ENCODE assay signal across 10 mouse cellular contexts in the genomic region with DNA sequence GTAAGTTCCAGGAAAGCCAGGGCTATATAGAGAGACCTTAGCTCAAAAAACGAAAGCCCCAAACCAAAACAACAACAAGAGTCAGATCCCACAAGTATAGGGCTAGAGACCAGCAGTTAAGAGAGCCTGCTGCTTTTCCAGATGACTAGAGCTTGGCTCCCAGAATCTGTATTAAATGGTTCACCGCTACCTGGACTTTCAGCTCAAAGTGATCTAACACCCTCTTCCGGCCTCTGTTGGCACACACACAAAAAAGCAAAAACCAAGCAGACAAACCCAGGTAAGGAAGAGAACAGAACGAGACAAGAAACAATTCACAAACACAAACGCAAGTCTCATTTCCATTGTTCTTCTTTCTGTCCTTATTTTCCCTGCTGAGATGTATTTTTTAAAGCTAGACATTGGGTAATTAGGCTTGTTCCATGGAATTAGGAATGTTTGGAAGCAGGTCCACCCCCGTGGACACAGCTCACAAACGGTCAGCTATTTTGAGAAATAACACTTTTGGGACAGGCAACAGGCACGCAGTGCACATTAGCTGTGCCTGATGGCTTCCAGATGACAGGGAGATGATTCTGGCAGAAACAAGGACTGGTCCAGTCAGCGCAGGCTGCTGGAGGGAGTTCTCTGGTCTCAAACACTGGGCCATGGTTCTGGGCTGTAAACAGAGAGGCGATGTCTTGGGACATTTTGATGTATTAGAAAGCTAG. TPM values are rescaled to one million over a fixed set of nuclear protein-coding genes. Genes with fewer than 3 reads are reported as not detected.
DNase-seq lines count a peak whose midpoint lies in the region; ATAC-seq and TF ChIP-seq lines count a peak whose summit lies in the region.
"Had no signal": no experiment of that assay in that cellular context is flagged by ENCODE, and none has a peak within 500 bp of the region (broad histone marks: within the 10 kb centered on the region; RNA-seq: fewer than 3 reads in every experiment).

No protein-coding gene starts in this region.

- peak; percentile 73; the same call in 1 of the 2 replicates for TF ChIP-seq EP300 in heart, adult 2 months (IDR thresholded peaks at IDR 0.05; ENCODE audit: insufficient read depth, low read depth, low read length)

- intact Hi-C loops in heart, adult 2 months (cut with DNase I): loop anchor here (10.0 kb wide), 1 partner anchor 452 kb away; the partner anchor contains the start of gene Mas1
- intact Hi-C loops in left cerebral cortex, postnatal 14 days (cut with DNase I): loop anchor here (5.0 to 10.0 kb wide), 3 partner anchors 120 to 582 kb away; partner anchors contain the start of genes Mas1 and Wtap

- H3K4me2 ChIP-seq in kidney, embryonic 14.5 days (replicated peaks; ENCODE audit: low read depth, low read length): no peak overlapping the region
- no peak overlapping the region for H3K4me2 ChIP-seq in lung, embryonic 16.5 days (ENCODE audit: low read depth, low read length)
- no peak overlapping the region for H3K4me2 ChIP-seq in midbrain, postnatal 0 days (ENCODE audit: low read depth, low read length, poor library complexity, severe bottlenecking)
- H3K4me2 ChIP-seq: liver, embryonic 11.5 days had no signal

- peak overlapping the region; percentile 15; the same call in 1 of the 2 replicates for H3K27ac ChIP-seq in heart, adult 2 months
- H3K27ac ChIP-seq in kidney, embryonic 14.5 days (ENCODE audit: low read depth, low read length): no peak overlapping the region
- H3K27ac ChIP-seq in lung, embryonic 16.5 days (ENCODE audit: low read length): peak overlapping the region; percentile 90
- no peak overlapping the region for H3K27ac ChIP-seq in midbrain, postnatal 0 days (ENCODE audit: low read depth, low read length)

- 43% methylated on average over 10 of the region's 10 CpGs for WGBS in heart, adult 2 months
- WGBS in kidney, embryonic 14.5 days: 47% methylated on average over 10 of the region's 10 CpGs
- WGBS in lung, embryonic 16.5 days: 43% methylated on average over 10 of the region's 10 CpGs
- 77% methylated on average over 10 of the region's 10 CpGs for WGBS in midbrain, postnatal 0 days

- peak; percentile 50 for DNase-seq in embryo, embryonic 10.5 days (ENCODE audit: low spot score)
- peak in 1 of 2 experiments; percentile 69 for DNase-seq in heart, adult 2 months
- no peak for DNase-seq in left cerebral cortex, postnatal 14 days (ENCODE audit: low spot score in 2 of 2)
- DNase-seq in retina, embryonic 14.5 days (ENCODE audit: low spot score): no peak
- no peak for DNase-seq in midbrain, postnatal 0 days (ENCODE audit: low spot score)

- ATAC-seq in kidney, embryonic 14.5 days (ENCODE audit: low FRiP score, low TSS enrichment): peak; percentile 33; the same call in 1 of the 2 replicates
- peak; percentile 93 for ATAC-seq in lung, embryonic 16.5 days (ENCODE audit: low read depth)
- ATAC-seq in cerebellum, adult (ENCODE audit: insufficient number of reproducible peaks, low FRiP score, low TSS enrichment): no peak
- no peak for ATAC-seq in midbrain, postnatal 0 days (ENCODE audit: low FRiP score)

- no peak for TF ChIP-seq CTCF in heart, adult 2 months (IDR thresholded peaks at IDR 0.05)
- TF ChIP-seq CTCF in midbrain, postnatal 0 days (IDR thresholded peaks at IDR 0.05): no peak

- H3K27me3 ChIP-seq in heart, adult 2 months (ENCODE audit: control insufficient read depth, insufficient read depth, low read length): no peaks in the 10 kb centered on the region
- no peaks in the 10 kb centered on the region for H3K27me3 ChIP-seq in kidney, embryonic 14.5 days (ENCODE audit: control insufficient read depth, insufficient read depth, low read length)
- no peaks in the 10 kb centered on the region for H3K27me3 ChIP-seq in lung, embryonic 16.5 days (ENCODE audit: control insufficient read depth, insufficient read depth, low read depth, low read length)
- H3K27me3 ChIP-seq in midbrain, postnatal 0 days (ENCODE audit: insufficient read depth, low read length): no peaks in the 10 kb centered on the region

- no peaks in the 10 kb centered on the region for H3K36me3 ChIP-seq in heart, adult 2 months (ENCODE audit: control insufficient read depth, insufficient read depth, low read length)
- H3K36me3 ChIP-seq in kidney, embryonic 14.5 days (ENCODE audit: control insufficient read depth, insufficient read depth, low read length): no peaks in the 10 kb centered on the region
- no peaks in the 10 kb centered on the region for H3K36me3 ChIP-seq in lung, embryonic 16.5 days (ENCODE audit: control insufficient read depth, insufficient read depth, low read length)
- no peaks in the 10 kb centered on the region for H3K36me3 ChIP-seq in midbrain, postnatal 0 days (ENCODE audit: insufficient read depth, low read length)

- no peak overlapping the region for H3K4me3 ChIP-seq in heart, adult 2 months
- H3K4me3 ChIP-seq in kidney, embryonic 14.5 days (ENCODE audit: low read length): no peak overlapping the region
- H3K4me3 ChIP-seq in lung, embryonic 16.5 days (ENCODE audit: low read length): no peak overlapping the region
- H3K4me3 ChIP-seq in midbrain, postnatal 0 days (ENCODE audit: low read depth, low read length): no peak overlapping the region

- no peak overlapping the region for H3K9ac ChIP-seq in heart, adult 2 months (ENCODE audit: low read depth, low read length)
- no peak overlapping the region for H3K9ac ChIP-seq in kidney, embryonic 14.5 days (ENCODE audit: low read depth, low read length)
- H3K9ac ChIP-seq in lung, embryonic 16.5 days (ENCODE audit: low read length): peak overlapping the region; percentile 37; the same call in 1 of the 2 replicates
- H3K9ac ChIP-seq in midbrain, postnatal 0 days (replicated peaks; ENCODE audit: low read length, poor library complexity, severe bottlenecking): no peak overlapping the region

- peaks cover 4% of the 10 kb centered on the region for H3K4me1 ChIP-seq in heart, adult 2 months (ENCODE audit: control insufficient read depth, insufficient read depth, low read length)
- peaks cover 18% of the 10 kb centered on the region; the same call in 1 of the 2 replicates for H3K4me1 ChIP-seq in kidney, embryonic 14.5 days (ENCODE audit: control insufficient read depth, insufficient read depth, low read length)
- H3K4me1 ChIP-seq in lung, embryonic 16.5 days (replicated peaks; ENCODE audit: control insufficient read depth, insufficient read depth, low read length): peaks cover 21% of the 10 kb centered on the region
- no peaks in the 10 kb centered on the region for H3K4me1 ChIP-seq in midbrain, postnatal 0 days (ENCODE audit: insufficient read depth, low read length)

- no peaks in the 10 kb centered on the region for H3K79me2 ChIP-seq in heart, adult 2 months (replicated peaks; ENCODE audit: control insufficient read depth, insufficient read depth, low read length)

- no peak for TF ChIP-seq POLR2A in heart, adult 2 months (IDR thresholded peaks at IDR 0.05; ENCODE audit: insufficient read depth, low read depth, low read length)

- no peaks in the 10 kb centered on the region for H3K9me3 ChIP-seq in kidney, embryonic 14.5 days (ENCODE audit: control insufficient read depth, low read length)
- no peaks in the 10 kb centered on the region for H3K9me3 ChIP-seq in lung, embryonic 16.5 days (ENCODE audit: control insufficient read depth, low read length)
- H3K9me3 ChIP-seq in midbrain, postnatal 0 days (ENCODE audit: low read length): no peaks in the 10 kb centered on the region

RNA-seq across cellular contexts. Expression of gene Plg, which starts 33.9 kb away (rescaled TPM):
- not detected for total RNA-seq in heart, adult 2 months (2021)
- 0.04 and 0.38 TPM in 2 replicates for polyA plus RNA-seq in heart, adult 2 months (2012; rRNA removed)
- not detected in 2 replicates for polyA plus RNA-seq in kidney, embryonic 14.5 days (2014; fragmentation: Nextera tagmentation; extraction: Ambion mirVana)
- 0.50 and 6.1 TPM in 2 replicates for polyA plus RNA-seq in lung, embryonic 16.5 days (2015; fragmentation: Nextera tagmentation; extraction: Ambion mirVana)
- not detected for total RNA-seq in left cerebral cortex, postnatal 14 days (2021)
- not detected in 2 replicates for total RNA-seq in midbrain, postnatal 0 days (2014; rRNA removed)
- polyA plus RNA-seq in midbrain, postnatal 0 days (2015; fragmentation: Nextera tagmentation; extraction: Ambion mirVana): not detected in 2 replicates
- total RNA-seq: granulocyte monocyte progenitor cell, adult 5-6 weeks had no signal

Comparison
In these comparisons a context has a peak if more than half of its experiments do, and no peak if none do; other contexts are left out.
1. H3K27ac ChIP-seq: peak in heart, adult 2 months (single experiment) and lung, embryonic 16.5 days (single experiment); none in kidney, embryonic 14.5 days (single experiment) and midbrain, postnatal 0 days (single experiment).
2. ATAC-seq: peak in kidney, embryonic 14.5 days (single experiment) and lung, embryonic 16.5 days (single experiment); none in cerebellum, adult (single experiment) and midbrain, postnatal 0 days (single experiment).